Mouse (Mus musculus): ENCODE results near the gene Tns2. TPM values are rescaled to one million over a fixed set of nuclear protein-coding genes. Genes with fewer than 3 reads are reported as not detected.

Tns2 gene
- polyA plus RNA-seq, 1 experiment from 2014 or later, result 11.9 TPM

- no peak for TF ChIP-seq EP300 (optimal IDR thresholded peaks at IDR 0.05)
- TF ChIP-seq CTCF (IDR thresholded peaks at IDR 0.05; ENCODE audit: low read depth), result peak; percentile 40
- no peaks in the 10 kb centered on the region for H3K9me3 ChIP-seq (ENCODE audit: control insufficient read depth, low read length)
- no peak overlapping the region for H3K27ac ChIP-seq (replicated peaks)
- no peaks in the 10 kb centered on the region for H3K36me3 ChIP-seq (ENCODE audit: control insufficient read depth, insufficient read depth, low read length)
- no peaks in the 10 kb centered on the region for H3K27me3 ChIP-seq (ENCODE audit: control insufficient read depth, insufficient read depth, low read length)
- H3K9ac ChIP-seq (ENCODE audit: low read length), result no peak overlapping the region
- ATAC-seq (ENCODE audit: low FRiP score, low TSS enrichment) (no peak), DNase-seq (ENCODE audit: low spot score) (no peak)
- H3K4me1 ChIP-seq (replicated peaks; ENCODE audit: control insufficient read depth, insufficient read depth), result no peaks in the 10 kb centered on the region; the same call in 1 of the 2 replicates
- WGBS, result 51% methylated on average over 3 of the region's 3 CpGs
- no peak overlapping the region for H3K4me3 ChIP-seq (ENCODE audit: low read depth, low read length)
- no peak overlapping the region for H3K4me2 ChIP-seq (replicated peaks; ENCODE audit: low read depth)
Observed at GRCm38 (mm10) chr15:102163900-102164693, 63.9 kb downstream of the Tns2 start.

- TF ChIP-seq EP300 (optimal IDR thresholded peaks at IDR 0.05) (no peak), CTCF (IDR thresholded peaks at IDR 0.05; ENCODE audit: low read depth) (no peak)
- ATAC-seq (ENCODE audit: low FRiP score, low TSS enrichment), result no peak
- Histone ChIP-seq H3K9ac (ENCODE audit: low read length) (no peak overlapping the region), H3K36me3 (ENCODE audit: control insufficient read depth, insufficient read depth, low read length) (no peaks in the 10 kb centered on the region), H3K9me3 (ENCODE audit: control insufficient read depth, low read length) (no peaks in the 10 kb centered on the region), H3K27ac (replicated peaks) (no peak overlapping the region), H3K27me3 (ENCODE audit: control insufficient read depth, insufficient read depth, low read length) (no peaks in the 10 kb centered on the region), H3K4me2 (replicated peaks; ENCODE audit: low read depth) (no peak overlapping the region), H3K4me3 (ENCODE audit: low read depth, low read length) (no peak overlapping the region), H3K4me1 (replicated peaks; ENCODE audit: control insufficient read depth, insufficient read depth) (no peaks in the 10 kb centered on the region; the same call in 1 of the 2 replicates)
- no peak for DNase-seq (ENCODE audit: low spot score)
- 32% methylated on average over 6 of the region's 6 CpGs for WGBS
Observed at GRCm38 (mm10) chr15:102165468-102166100, 65.4 kb downstream of the Tns2 start.

Other genes with a start within 250 kb of the Tns2 start
- gene Krt1, start 249.6 kb upstream of the Tns2 start, polyA plus RNA-seq (2015; fragmentation: Nextera tagmentation; extraction: Ambion mirVana), result 588 and 700 TPM in 2 replicates
- 5.1 and 5.3 TPM in 2 replicates for gene Krt77, start 230.7 kb upstream of the Tns2 start, polyA plus RNA-seq (2015; fragmentation: Nextera tagmentation; extraction: Ambion mirVana)
- gene Krt76, start 207.5 kb upstream of the Tns2 start, polyA plus RNA-seq (2015; fragmentation: Nextera tagmentation; extraction: Ambion mirVana), result 1.9 and 2.2 TPM in 2 replicates
- gene Krt4, start 175.7 kb upstream of the Tns2 start, polyA plus RNA-seq (2015; fragmentation: Nextera tagmentation; extraction: Ambion mirVana), result 4,471 and 4,814 TPM in 2 replicates
- gene Krt79, start 160.1 kb upstream of the Tns2 start, polyA plus RNA-seq (2015; fragmentation: Nextera tagmentation; extraction: Ambion mirVana), result 12.2 and 14.3 TPM in 2 replicates
- gene Krt78, start 146.1 kb upstream of the Tns2 start, polyA plus RNA-seq (2015; fragmentation: Nextera tagmentation; extraction: Ambion mirVana), result 49.3 and 73.4 TPM in 2 replicates
- 1,902 and 1,960 TPM in 2 replicates for gene Krt8, start 95.9 kb upstream of the Tns2 start, polyA plus RNA-seq (2015; fragmentation: Nextera tagmentation; extraction: Ambion mirVana)
- gene Krt18, start 72.2 kb upstream of the Tns2 start, polyA plus RNA-seq (2015; fragmentation: Nextera tagmentation; extraction: Ambion mirVana), result 715 and 753 TPM in 2 replicates
- 46.5 and 48.4 TPM in 2 replicates for gene Eif4b, start 26.6 kb upstream of the Tns2 start, polyA plus RNA-seq (2015; fragmentation: Nextera tagmentation; extraction: Ambion mirVana)
- 28.5 and 29.0 TPM in 2 replicates for gene Spryd3, start 35.8 kb downstream of the Tns2 start, polyA plus RNA-seq (2015; fragmentation: Nextera tagmentation; extraction: Ambion mirVana)
- 30.6 and 39.5 TPM in 2 replicates for gene Igfbp6, start 43.9 kb downstream of the Tns2 start, polyA plus RNA-seq (2015; fragmentation: Nextera tagmentation; extraction: Ambion mirVana)
- gene Soat2, start 50.1 kb downstream of the Tns2 start, polyA plus RNA-seq (2015; fragmentation: Nextera tagmentation; extraction: Ambion mirVana), result 5.9 and 6.0 TPM in 2 replicates
- gene Zfp740, start 102.8 kb downstream of the Tns2 start, polyA plus RNA-seq (2015; fragmentation: Nextera tagmentation; extraction: Ambion mirVana), result 19.9 and 20.2 TPM in 2 replicates
- 32.1 and 39.4 TPM in 2 replicates for gene Csad, start 104.3 kb downstream of the Tns2 start, polyA plus RNA-seq (2015; fragmentation: Nextera tagmentation; extraction: Ambion mirVana)
- gene Itgb7, start 131.5 kb downstream of the Tns2 start, polyA plus RNA-seq (2015; fragmentation: Nextera tagmentation; extraction: Ambion mirVana), result 1.2 TPM in 2 replicates
- 27.2 and 34.6 TPM in 2 replicates for gene Rarg, start 157.1 kb downstream of the Tns2 start, polyA plus RNA-seq (2015; fragmentation: Nextera tagmentation; extraction: Ambion mirVana)
- gene Gm9918, start 170.2 kb downstream of the Tns2 start, polyA plus RNA-seq (2015; fragmentation: Nextera tagmentation; extraction: Ambion mirVana), result 0.10 and 0.12 TPM in 2 replicates
- 81.6 and 83.6 TPM in 2 replicates for gene Mfsd5, start 179.0 kb downstream of the Tns2 start, polyA plus RNA-seq (2015; fragmentation: Nextera tagmentation; extraction: Ambion mirVana)
- gene Espl1, start 195.9 kb downstream of the Tns2 start, polyA plus RNA-seq (2015; fragmentation: Nextera tagmentation; extraction: Ambion mirVana), result 2.2 and 4.0 TPM in 2 replicates
- gene Pfdn5, start 225.7 kb downstream of the Tns2 start, polyA plus RNA-seq (2015; fragmentation: Nextera tagmentation; extraction: Ambion mirVana), result 321 and 336 TPM in 2 replicates
- 39.7 and 44.8 TPM in 2 replicates for gene Myg1, start 231.3 kb downstream of the Tns2 start, polyA plus RNA-seq (2015; fragmentation: Nextera tagmentation; extraction: Ambion mirVana)